Mouse (Mus musculus) urinary bladder, postnatal 4 days (tissue): ENCODE measurements around the gene Stau1.

Source experiments
- DNase-seq, 2 experiments: peaks; one replicate each; pipeline ENCODE4 v3.0.0; 2021 to 2022; ENCODE audit warnings: low spot score in 2 of 2

Stau1 gene

DNA sequence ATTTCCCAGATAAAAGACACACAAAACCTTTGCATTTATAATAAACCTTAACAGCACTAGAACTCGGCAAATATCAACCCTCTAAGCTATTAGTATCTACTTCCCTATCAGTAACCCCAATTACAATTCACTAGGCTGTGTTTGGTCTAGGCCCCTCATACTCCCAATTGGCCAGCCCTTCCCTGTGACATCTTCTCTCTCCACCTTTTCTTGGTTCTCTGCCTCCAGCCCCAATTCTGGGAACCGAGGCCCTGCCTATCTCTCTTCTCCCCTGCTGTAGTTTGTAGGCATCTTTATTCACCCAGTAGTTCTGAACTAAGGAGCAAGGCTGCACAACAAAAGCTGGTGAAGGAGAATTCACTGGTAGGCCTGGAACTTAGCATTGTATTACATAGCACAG is 72.1 kb downstream of the Stau1 start:
- no peak for DNase-seq

DNA sequence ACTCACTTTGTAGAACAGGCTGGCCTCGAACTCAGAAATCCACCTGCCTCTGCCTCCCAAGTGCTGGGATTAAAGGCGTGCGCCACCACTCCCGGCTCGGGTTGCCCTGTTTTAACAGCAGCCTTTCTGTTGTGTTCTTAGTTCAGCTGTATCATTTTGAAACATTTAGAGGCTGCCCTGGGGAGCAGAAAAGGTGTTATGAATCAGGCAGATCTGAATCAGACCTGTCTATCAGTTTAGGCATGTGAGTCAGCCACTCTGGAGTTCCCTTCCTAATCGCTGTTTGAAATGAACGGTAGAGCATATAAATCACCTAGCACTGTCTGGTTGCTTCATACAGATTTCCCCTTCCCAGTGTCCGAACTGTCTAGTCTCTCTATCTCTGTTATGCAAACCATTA is 85.6 kb downstream of the Stau1 start:
- DNase-seq = no peak

DNA sequence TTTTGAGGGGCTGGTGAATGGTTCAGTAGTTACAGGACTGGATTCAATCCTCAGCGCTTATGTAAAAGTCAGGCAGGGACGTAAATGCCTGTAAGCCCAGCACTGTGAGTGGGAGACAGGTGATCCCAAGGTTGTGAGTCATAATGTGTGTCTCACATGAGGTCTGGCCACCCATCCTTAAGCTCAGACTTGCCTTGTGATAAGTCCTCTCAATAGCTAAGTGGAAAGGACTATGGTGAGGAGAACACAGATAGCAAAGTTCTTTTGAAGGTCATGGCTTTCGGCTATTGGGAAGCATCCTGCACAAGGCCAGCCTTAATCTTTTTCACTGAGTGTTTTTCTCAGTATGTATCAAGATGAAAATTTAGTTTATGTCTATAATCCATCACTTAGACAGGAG is 86.4 kb downstream of the Stau1 start:
- no peak for DNase-seq

DNA sequence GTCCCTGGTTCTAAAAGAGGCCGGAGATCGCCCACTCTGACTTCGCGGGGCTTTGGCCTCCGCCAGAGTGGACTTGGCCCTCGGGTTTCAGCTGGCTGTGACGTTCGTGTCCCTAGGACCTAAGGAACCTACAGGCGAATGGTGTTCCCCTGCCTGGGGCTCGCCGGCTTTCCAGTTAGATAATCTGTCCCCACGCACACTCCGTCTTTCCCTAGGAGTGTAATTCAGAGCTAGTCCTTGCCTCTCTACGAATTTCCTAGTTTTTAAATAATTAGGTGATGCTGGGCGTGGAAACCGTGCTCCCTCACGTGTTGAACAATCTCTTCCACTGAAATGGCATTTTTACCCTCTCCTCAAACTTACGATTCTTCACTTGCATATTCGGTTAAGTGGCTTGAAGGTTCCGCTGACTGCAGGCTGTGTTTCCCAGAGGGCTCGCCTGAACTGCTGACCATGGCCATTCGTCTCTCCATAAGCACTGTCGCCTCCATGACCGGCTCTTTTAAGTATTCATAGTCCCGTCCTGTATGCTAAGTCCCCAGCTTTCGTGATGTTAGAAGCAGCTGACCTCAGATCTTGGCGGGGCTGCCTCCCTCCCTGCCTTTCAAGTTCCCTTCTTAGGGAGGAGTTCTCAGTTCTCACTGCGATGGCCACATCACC is 89.4 kb downstream of the Stau1 start:
- DNase-seq = no peak

DNA sequence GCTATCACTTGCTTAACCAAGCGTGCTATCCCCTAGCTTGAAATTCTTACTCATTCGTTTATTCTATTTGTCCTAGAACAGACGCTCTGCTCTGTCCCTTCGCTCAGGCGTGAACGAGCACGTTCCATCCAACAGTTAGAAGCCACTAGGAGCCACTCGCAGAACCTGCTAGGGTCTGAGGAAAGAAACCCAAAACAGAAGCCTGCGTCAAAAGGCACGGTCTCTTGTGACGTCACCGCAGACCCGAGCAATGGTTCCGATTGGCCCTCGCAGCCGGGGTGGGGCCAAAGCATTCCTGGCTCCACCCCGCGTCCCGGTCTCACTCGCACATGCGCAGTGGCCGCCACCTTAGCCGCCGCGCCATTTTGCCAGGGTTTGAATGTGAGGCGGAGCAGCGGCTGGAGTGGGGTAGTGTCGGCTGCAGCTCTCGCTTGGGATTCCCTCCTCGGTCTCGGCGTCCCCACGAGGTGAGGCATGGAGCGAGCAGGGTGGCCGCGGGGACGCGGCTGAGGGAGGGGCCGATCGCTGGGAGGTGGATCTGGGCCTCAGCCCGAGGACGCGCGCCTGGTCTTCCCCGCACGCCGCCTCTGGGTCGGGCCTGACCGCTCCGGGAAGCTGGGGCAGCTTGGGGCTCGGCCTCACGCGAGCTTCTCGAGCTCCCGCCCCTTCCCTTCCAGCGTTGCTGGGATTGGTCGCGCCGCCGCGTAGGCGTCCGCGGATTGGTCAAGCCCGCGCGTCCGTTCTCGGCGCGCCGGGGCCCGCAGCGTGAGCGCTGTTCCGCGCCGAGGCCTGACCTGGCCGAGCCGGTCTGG is 90.2 kb downstream of the Stau1 start, which contains the start of gene Cse1l:
TSS of gene Cse1l (plus strand) at position 330 of the 812 bp plus-strand sequence.
- DNase-seq = peak; percentile 97 to 98

DNA sequence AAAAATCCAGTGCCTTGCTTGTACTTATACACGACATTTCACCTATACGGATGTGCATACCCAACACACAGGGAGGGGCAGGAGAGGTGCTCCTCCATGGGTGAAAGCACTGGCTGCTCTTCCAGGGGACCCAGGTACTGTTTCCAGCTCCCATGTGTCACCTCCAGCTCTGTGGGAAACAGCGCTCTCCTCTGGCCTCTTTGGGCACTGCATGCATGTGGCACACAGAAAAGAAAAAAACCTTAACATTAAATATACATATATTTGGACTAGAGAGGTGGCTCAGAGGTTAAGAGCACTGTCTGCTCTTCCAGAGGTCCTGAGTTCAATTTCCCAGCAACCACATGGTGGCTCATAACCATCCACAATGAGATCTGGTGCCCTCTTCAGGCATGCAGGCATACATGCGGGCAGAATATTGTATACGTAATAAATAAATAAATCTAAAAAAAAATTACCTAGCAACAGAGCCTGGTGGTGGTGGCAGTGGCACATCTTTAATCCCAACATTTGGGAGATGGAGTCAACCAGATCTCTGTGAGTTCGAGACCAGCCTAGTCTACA is 92.3 kb downstream of the Stau1 start:
- DNase-seq = no peak

DNA sequence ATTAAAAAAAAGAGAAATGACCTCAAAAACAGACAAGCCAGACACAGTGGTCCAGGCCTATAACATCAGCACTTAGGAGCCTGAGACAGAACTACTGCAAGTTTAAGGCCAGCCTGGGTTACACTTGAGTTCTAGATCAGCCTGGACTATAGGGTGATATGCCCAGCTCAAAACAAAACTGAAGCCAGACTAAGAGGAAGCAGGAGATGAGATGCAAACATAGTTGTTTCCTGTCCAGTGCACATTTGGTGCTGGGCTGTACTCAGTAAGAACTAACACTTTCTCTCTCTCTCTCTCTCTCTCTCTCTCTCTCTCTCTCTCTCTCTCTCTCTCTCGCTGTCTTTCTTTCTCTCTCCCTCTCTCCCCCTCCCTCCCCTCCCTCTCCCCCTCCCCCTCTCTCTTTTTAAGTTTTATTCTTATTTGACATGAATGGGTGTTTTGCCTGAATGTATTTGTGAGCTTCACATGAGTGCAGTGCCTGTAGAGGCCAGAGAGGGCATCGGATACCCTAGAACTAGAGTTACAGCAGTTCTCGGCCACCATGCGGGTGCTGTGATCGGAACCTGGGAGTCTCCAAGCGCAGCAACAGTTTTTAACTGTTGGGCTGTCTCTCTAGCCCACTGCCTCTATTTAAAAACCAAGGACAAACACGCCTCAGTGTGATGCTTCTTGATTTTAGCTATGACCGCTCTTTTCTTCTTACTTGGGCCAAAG is 95.2 kb downstream of the Stau1 start:
- no peak for DNase-seq

DNA sequence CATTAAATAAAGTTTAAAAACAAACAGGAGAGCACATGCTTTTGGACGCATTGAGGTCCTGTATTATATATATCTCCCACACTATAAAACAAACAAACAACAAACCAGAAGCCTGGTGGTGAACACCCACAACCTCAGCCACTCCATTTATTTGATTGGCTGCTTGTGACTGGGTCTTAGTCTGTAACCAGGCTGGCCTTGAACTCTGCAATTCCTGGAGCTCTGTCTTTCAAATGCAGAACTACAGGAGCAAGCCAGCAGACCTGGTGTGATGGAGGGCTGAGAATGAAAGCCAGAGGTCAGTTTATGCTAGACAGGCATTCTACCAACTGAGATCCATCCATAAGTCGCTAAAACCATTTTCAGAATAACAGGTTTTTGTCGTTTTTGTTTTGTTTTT is 96.4 kb downstream of the Stau1 start:
- DNase-seq = no peak

DNA sequence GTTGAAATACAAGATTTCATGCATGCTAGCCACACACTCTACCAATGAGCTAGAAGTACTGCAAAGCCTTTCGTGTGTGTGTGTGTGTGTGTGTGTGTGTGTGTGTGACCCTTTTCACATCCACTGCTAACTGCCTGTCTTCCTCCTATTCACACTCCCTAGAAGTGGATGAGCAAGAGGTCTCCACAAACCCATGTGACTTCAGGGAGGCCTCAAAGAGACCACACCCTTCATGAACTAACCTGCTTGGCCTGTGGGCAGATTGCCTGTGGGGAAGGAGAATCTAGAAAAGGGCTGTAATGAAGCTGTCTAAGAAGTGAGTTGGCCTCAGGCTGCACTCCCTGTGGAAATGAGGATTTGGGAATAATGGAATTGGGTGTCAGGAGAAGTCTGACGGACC is 96.9 kb downstream of the Stau1 start:
- no peak for DNase-seq
